Mouse (Mus musculus): Measurements from ENCODE around the gene Kdm1a. TPM values are rescaled to one million over a fixed set of nuclear protein-coding genes. Genes with fewer than 3 reads are reported as not detected.

The Kdm1a gene
- polyA plus RNA-seq, 1 experiment, result 8.2 TPM

- no peaks in the 10 kb centered on the region for H3K36me3 ChIP-seq (replicated peaks; ENCODE audit: low read length)
- no peaks in the 10 kb centered on the region for H3K27me3 ChIP-seq (replicated peaks)
- TF ChIP-seq GATA1 (IDR thresholded peaks at IDR 0.05; ENCODE audit: borderline replicate concordance, low read length) (no peak), FLI1 (IDR thresholded peaks at IDR 0.05; ENCODE audit: low read length) (no peak)
- peaks cover 5% of the 10 kb centered on the region; the same call in 1 of the 2 replicates for H3K9me3 ChIP-seq
- peaks cover 20% of the 10 kb centered on the region for H3K4me1 ChIP-seq
- H3K4me3 ChIP-seq (replicated peaks), result no peak overlapping the region
These were observed 3.4 kb upstream of the Kdm1a start for GRCm38 (mm10) chr4:136605756-136606485.

- Histone ChIP-seq H3K36me3 (replicated peaks; ENCODE audit: low read length) (peaks cover 11% of the 10 kb centered on the region), H3K4me3 (replicated peaks) (peak overlapping the region; percentile 97), H3K4me1 (peaks cover 36% of the 10 kb centered on the region), H3K9me3 (peaks cover 5% of the 10 kb centered on the region; the same call in 1 of the 2 replicates), H3K27me3 (replicated peaks) (no peaks in the 10 kb centered on the region)
- TF ChIP-seq FLI1 (IDR thresholded peaks at IDR 0.05; ENCODE audit: low read length) (no peak), GATA1 (IDR thresholded peaks at IDR 0.05; ENCODE audit: borderline replicate concordance, low read length) (no peak)
These were observed 437 bp downstream of the Kdm1a start for GRCm38 (mm10) chr4:136602018-136602554.

- Histone ChIP-seq H3K4me1 (peaks cover 35% of the 10 kb centered on the region), H3K27me3 (replicated peaks) (no peaks in the 10 kb centered on the region), H3K4me3 (replicated peaks) (peak overlapping the region; percentile 97), H3K36me3 (replicated peaks; ENCODE audit: low read length) (peaks cover 11% of the 10 kb centered on the region), H3K9me3 (peaks cover under 1% of the 10 kb centered on the region; the same call in 1 of the 2 replicates)
- TF ChIP-seq GATA1 (IDR thresholded peaks at IDR 0.05; ENCODE audit: borderline replicate concordance, low read length) (no peak), FLI1 (IDR thresholded peaks at IDR 0.05; ENCODE audit: low read length) (no peak)
These were observed 1.0 kb downstream of the Kdm1a start for GRCm38 (mm10) chr4:136601476-136601875.

GRCm38 (mm10) chr4:136600536-136600935 lies 2.0 kb downstream of the Kdm1a start:
- H3K27me3 ChIP-seq (replicated peaks), result no peaks in the 10 kb centered on the region
- H3K9me3 ChIP-seq, result no peaks in the 10 kb centered on the region
- H3K4me1 ChIP-seq, result peaks cover 38% of the 10 kb centered on the region
- peaks cover 13% of the 10 kb centered on the region for H3K36me3 ChIP-seq (replicated peaks; ENCODE audit: low read length)
- peak overlapping the region; percentile 97 for H3K4me3 ChIP-seq (replicated peaks)
- no peak for TF ChIP-seq FLI1 (IDR thresholded peaks at IDR 0.05; ENCODE audit: low read length)
- no peak for TF ChIP-seq GATA1 (IDR thresholded peaks at IDR 0.05; ENCODE audit: borderline replicate concordance, low read length)

- no peaks in the 10 kb centered on the region for H3K27me3 ChIP-seq (replicated peaks)
- H3K4me1 ChIP-seq, result peaks cover 45% of the 10 kb centered on the region
- TF ChIP-seq GATA1 (IDR thresholded peaks at IDR 0.05; ENCODE audit: borderline replicate concordance, low read length) (no peak), FLI1 (IDR thresholded peaks at IDR 0.05; ENCODE audit: low read length) (no peak)
- peaks cover 13% of the 10 kb centered on the region for H3K36me3 ChIP-seq (replicated peaks; ENCODE audit: low read length)
- H3K4me3 ChIP-seq (replicated peaks), result no peak overlapping the region
- no peaks in the 10 kb centered on the region for H3K9me3 ChIP-seq
These were observed 2.7 kb downstream of the Kdm1a start for GRCm38 (mm10) chr4:136599869-136600268.

GRCm38 (mm10) chr4:136598268-136598876 lies 4.2 kb downstream of the Kdm1a start:
- Histone ChIP-seq H3K4me1 (peaks cover 60% of the 10 kb centered on the region), H3K36me3 (replicated peaks; ENCODE audit: low read length) (peaks cover 13% of the 10 kb centered on the region), H3K4me3 (replicated peaks) (peak overlapping the region; percentile 65), H3K9me3 (no peaks in the 10 kb centered on the region), H3K27me3 (replicated peaks) (no peaks in the 10 kb centered on the region)
- no peak for TF ChIP-seq FLI1 (IDR thresholded peaks at IDR 0.05; ENCODE audit: low read length)

- Histone ChIP-seq H3K36me3 (replicated peaks; ENCODE audit: low read length) (peaks cover 33% of the 10 kb centered on the region), H3K9me3 (no peaks in the 10 kb centered on the region), H3K4me1 (peaks cover 62% of the 10 kb centered on the region), H3K4me3 (replicated peaks) (no peak overlapping the region), H3K27me3 (replicated peaks) (no peaks in the 10 kb centered on the region)
- TF ChIP-seq FLI1 (IDR thresholded peaks at IDR 0.05; ENCODE audit: low read length) (no peak), GATA1 (IDR thresholded peaks at IDR 0.05; ENCODE audit: borderline replicate concordance, low read length) (no peak)
These were observed 7.3 kb downstream of the Kdm1a start for GRCm38 (mm10) chr4:136595221-136595620.

GRCm38 (mm10) chr4:136594006-136594405 lies 8.5 kb downstream of the Kdm1a start:
- H3K36me3 ChIP-seq (replicated peaks; ENCODE audit: low read length), result peaks cover 42% of the 10 kb centered on the region
- H3K4me1 ChIP-seq, result peaks cover 69% of the 10 kb centered on the region
- H3K4me3 ChIP-seq (replicated peaks), result peak overlapping the region; percentile 78
- no peaks in the 10 kb centered on the region for H3K27me3 ChIP-seq (replicated peaks)
- no peak for TF ChIP-seq GATA1 (IDR thresholded peaks at IDR 0.05; ENCODE audit: borderline replicate concordance, low read length)
- TF ChIP-seq FLI1 (IDR thresholded peaks at IDR 0.05; ENCODE audit: low read length), result no peak
- H3K9me3 ChIP-seq, result no peaks in the 10 kb centered on the region

- TF ChIP-seq GATA1 (IDR thresholded peaks at IDR 0.05; ENCODE audit: borderline replicate concordance, low read length) (no peak), FLI1 (IDR thresholded peaks at IDR 0.05; ENCODE audit: low read length) (no peak)
- Histone ChIP-seq H3K27me3 (replicated peaks) (no peaks in the 10 kb centered on the region), H3K36me3 (replicated peaks; ENCODE audit: low read length) (peaks cover 46% of the 10 kb centered on the region), H3K9me3 (no peaks in the 10 kb centered on the region), H3K4me1 (peaks cover 67% of the 10 kb centered on the region), H3K4me3 (replicated peaks) (no peak overlapping the region)
These were observed 10.4 kb downstream of the Kdm1a start for GRCm38 (mm10) chr4:136592111-136592510.

- H3K4me3 ChIP-seq (replicated peaks), result peak overlapping the region; percentile 50
- H3K36me3 ChIP-seq (replicated peaks; ENCODE audit: low read length), result peaks cover 61% of the 10 kb centered on the region
- no peaks in the 10 kb centered on the region for H3K27me3 ChIP-seq (replicated peaks)
- no peaks in the 10 kb centered on the region for H3K9me3 ChIP-seq
- TF ChIP-seq GATA1 (IDR thresholded peaks at IDR 0.05; ENCODE audit: borderline replicate concordance, low read length) (no peak), FLI1 (IDR thresholded peaks at IDR 0.05; ENCODE audit: low read length) (no peak)
- peaks cover 68% of the 10 kb centered on the region for H3K4me1 ChIP-seq
These were observed 14.5 kb downstream of the Kdm1a start for GRCm38 (mm10) chr4:136588003-136588402.
